Mouse (Mus musculus): ENCODE results near the gene Tsr2. TPM values are rescaled to one million over a fixed set of nuclear protein-coding genes. Genes with fewer than 3 reads are reported as not detected.

Tsr2 gene
- 10.6 TPM for polyA plus RNA-seq (2014; fragmentation: Illumina TruSeq; extraction: RNeasy Lipid Tissue Mini Kit (QIAGEN cat#74804); ENCODE audit: low replicate concordance)

DNA sequence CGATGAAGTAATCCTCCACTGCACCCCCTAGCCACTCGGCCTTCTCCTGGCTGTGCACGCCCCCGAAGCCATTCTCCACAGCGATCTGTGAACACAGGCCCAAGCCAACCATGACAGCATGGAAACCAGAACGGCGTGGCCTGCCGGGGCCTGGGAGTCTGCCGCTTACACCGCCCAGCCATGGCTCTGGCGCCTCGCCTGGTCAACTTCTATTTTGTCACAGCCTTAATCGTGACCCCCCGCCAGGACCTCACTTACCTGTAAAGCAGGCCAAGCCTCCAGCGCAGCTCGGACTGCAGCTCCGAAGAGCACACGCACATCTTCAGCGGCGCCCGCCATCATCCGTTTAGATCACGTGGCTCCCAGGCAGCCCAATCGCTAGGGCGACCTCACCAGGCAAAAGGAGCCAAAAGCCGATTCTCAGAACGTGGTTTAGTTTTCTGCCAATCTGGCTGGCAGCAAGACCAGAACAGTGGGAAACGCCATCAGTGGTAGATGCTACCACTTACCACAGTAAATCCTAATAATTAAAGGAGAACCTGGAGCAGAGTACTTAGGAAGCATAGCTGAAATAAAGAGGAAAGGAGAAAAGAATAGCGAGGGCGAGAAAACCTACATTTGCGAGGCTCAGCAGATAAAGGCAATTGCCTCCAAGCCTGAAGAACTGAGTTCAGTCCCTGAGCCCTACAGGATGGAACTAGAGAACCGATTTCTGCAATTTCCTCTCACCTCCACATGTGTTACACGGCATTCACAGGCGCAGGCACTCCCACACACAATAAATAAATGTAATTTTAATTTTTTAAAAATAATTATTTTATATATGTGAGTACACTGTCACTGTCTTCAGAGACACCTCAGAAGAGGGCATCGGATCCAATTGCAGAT is at the start of gene Tsr2:
Gene Tsr2 (minus strand): TSS at position 373 of the 888 bp plus-strand sequence.

DNA sequence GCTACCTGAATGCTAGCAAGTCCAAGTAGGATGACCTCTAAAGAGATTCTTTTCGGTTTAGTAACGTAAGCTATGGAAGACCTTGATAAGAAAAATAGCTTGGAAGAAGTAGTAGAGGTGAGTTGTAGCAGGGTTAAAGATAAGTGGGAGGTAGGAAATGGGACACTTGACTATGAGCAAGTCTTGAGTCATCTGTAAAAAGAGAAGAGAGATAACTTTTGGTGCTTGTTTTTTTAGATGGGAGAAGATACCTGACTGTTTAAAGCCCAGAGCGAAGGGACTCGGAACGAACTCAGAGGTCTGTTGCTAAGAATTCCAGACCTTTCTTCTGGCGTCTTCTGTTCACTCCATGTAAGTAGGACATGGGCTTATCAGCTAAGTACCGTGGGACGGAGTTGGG is 50.5 kb downstream of the Tsr2 start, which contains the start of gene Fgd1:
Gene Fgd1 (plus strand): TSS at position 301 of the 400 bp plus-strand sequence.

Other genes starting within 250 kb of the Tsr2 start
- 20.5 TPM for gene Gnl3l, start 79.2 kb downstream of the Tsr2 start, polyA plus RNA-seq (2014; fragmentation: Illumina TruSeq; extraction: RNeasy Lipid Tissue Mini Kit (QIAGEN cat#74804); ENCODE audit: low replicate concordance)
- gene Fgd1, start 50.4 kb downstream of the Tsr2 start, polyA plus RNA-seq (2014; fragmentation: Illumina TruSeq; extraction: RNeasy Lipid Tissue Mini Kit (QIAGEN cat#74804); ENCODE audit: low replicate concordance) = 0.26 TPM
- 0.22 TPM for gene Wnk3, start 101.5 kb upstream of the Tsr2 start, polyA plus RNA-seq (2014; fragmentation: Illumina TruSeq; extraction: RNeasy Lipid Tissue Mini Kit (QIAGEN cat#74804); ENCODE audit: low replicate concordance)
- 5.2 TPM for gene Fam120c, start 247.6 kb upstream of the Tsr2 start, polyA plus RNA-seq (2014; fragmentation: Illumina TruSeq; extraction: RNeasy Lipid Tissue Mini Kit (QIAGEN cat#74804); ENCODE audit: low replicate concordance)